Mouse (Mus musculus): ENCODE data around the gene Olfr169. TPM values are rescaled to one million over a fixed set of nuclear protein-coding genes. Genes with fewer than 3 reads are reported as not detected.

Olfr169 gene
- polyA plus RNA-seq (2012; fragmentation: generic; extraction: Trizol) = not detected

GRCm38 (mm10) chr16:19571709-19572108 is at the start of gene Olfr169:
Gene Olfr169, minus strand, starts transcription at chr16:19571809.

GRCm38 (mm10) chr16:19611782-19612181 is 40.2 kb upstream of the Olfr169 start, which contains the start of gene Olfr170:
Gene Olfr170, minus strand, starts transcription at chr16:19611882.

DNA sequence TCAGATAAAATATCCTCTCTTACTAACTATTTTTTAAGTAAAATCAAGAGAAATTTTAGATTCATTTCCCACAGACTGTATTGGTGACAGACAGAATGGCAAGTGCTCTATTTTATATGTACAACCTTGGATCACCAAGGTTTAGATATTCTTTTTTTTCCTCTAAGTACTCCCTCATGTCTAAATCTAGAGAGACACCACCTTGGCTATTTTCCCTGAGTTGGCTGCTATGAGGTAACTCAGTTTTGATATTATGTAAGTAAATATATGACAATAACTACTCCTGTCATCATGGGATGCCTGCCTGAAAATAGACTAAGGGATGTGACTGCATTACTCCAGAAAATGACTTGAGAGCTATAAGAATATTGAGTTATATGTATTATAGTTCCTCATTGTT is 36.2 kb downstream of the Olfr169 start, which contains the start of gene Olfr168:
TSS of gene Olfr168 (minus strand) at position 101 of the 400 bp plus-strand sequence.

GRCm38 (mm10) chr16:19522166-19522565 is 49.4 kb downstream of the Olfr169 start, which contains the start of gene Olfr167:
Gene Olfr167, minus strand, starts transcription at chr16:19522266.

Other genes starting within 250 kb of the Olfr169 start
- gene Olfr165, start 148.7 kb downstream of the Olfr169 start, polyA plus RNA-seq (2012; fragmentation: generic; extraction: Trizol) = not detected
- not detected for gene Olfr166, start 88.1 kb downstream of the Olfr169 start, polyA plus RNA-seq (2012; fragmentation: generic; extraction: Trizol)
- not detected for gene Olfr167, start 49.5 kb downstream of the Olfr169 start, polyA plus RNA-seq (2012; fragmentation: generic; extraction: Trizol)
- not detected for gene Olfr168, start 36.3 kb downstream of the Olfr169 start, polyA plus RNA-seq (2012; fragmentation: generic; extraction: Trizol)
- gene Olfr170, start 40.1 kb upstream of the Olfr169 start, polyA plus RNA-seq (2012; fragmentation: generic; extraction: Trizol) = not detected
- not detected for gene Olfr171, start 58.1 kb upstream of the Olfr169 start, polyA plus RNA-seq (2012; fragmentation: generic; extraction: Trizol)
- not detected for gene Lamp3, start 134.6 kb upstream of the Olfr169 start, polyA plus RNA-seq (2012; fragmentation: generic; extraction: Trizol)
- not detected for gene B3gnt5, start 188.4 kb upstream of the Olfr169 start, polyA plus RNA-seq (2012; fragmentation: generic; extraction: Trizol)